Mouse (Mus musculus) intestine, embryonic 16.5 days (tissue): ENCODE data around the gene C2. TPM values are rescaled to one million over a fixed set of nuclear protein-coding genes. Genes with fewer than 3 reads are reported as not detected.

Source experiments
- ATAC-seq: fragments of 200-750 bp; cut with Nextera tagmentation; 2 replicates; pipeline ENCODE4 v1.8.0; 2017; ENCODE audit warnings: moderate TSS enrichment, moderate library complexity
- H3K27ac ChIP-seq: fragments of 300-500 bp; sonication (generic); 2 replicates; pipeline ENCODE4 v1.5.1; 2014; ENCODE audit warnings: mild to moderate bottlenecking, low read length
- H3K27me3 ChIP-seq: fragments of 300-500 bp; sonication (generic); replicated peaks from 2 replicates; pipeline ENCODE4 v1.6.1; 2014; ENCODE audit warnings: low read length, control low read depth, mixed read lengths; ENCODE audit not compliant: control insufficient read depth, insufficient read depth
- H3K36me3 ChIP-seq: fragments of 300-500 bp; sonication (generic); 2 replicates; pipeline ENCODE4 v1.6.1; 2014; ENCODE audit warnings: low read length, control low read depth; ENCODE audit not compliant: control insufficient read depth, insufficient read depth
- H3K4me1 ChIP-seq: fragments of 300-500 bp; sonication (generic); 2 replicates; pipeline ENCODE4 v1.6.1; 2014; ENCODE audit warnings: low read length, control low read depth, mixed read lengths; ENCODE audit not compliant: control insufficient read depth, insufficient read depth
- H3K4me2 ChIP-seq: fragments of 300-500 bp; sonication (generic); 2 replicates; pipeline ENCODE4 v1.6.1; 2014; ENCODE audit warnings: low read depth, low read length, control low read depth
- H3K4me3 ChIP-seq: fragments of 300-500 bp; sonication (generic); 2 replicates; pipeline ENCODE4 v1.5.1; 2014; ENCODE audit warnings: mild to moderate bottlenecking, low read length
- H3K9ac ChIP-seq: fragments of 300-500 bp; sonication (generic); 2 replicates; pipeline ENCODE4 v1.6.1; 2014; ENCODE audit warnings: low read depth, low read length
- H3K9me3 ChIP-seq: fragments of 300-500 bp; sonication (generic); 2 replicates; pipeline ENCODE4 v1.6.1; 2016; ENCODE audit warnings: low read length, control low read depth; ENCODE audit not compliant: control insufficient read depth
- WGBS: fragments of 180-500 bp; shearing (Covaris S2); extraction: QIAGEN DNeasy Blood & Tissue Kit; methylation state at CpG from one replicate; pipeline ENCODE4 v1.1.7; 2014; 5-methylcytosine and 5-hydroxymethylcytosine counted together
- polyA plus RNA-seq: library from polyadenylated mRNA; unstranded; fragments of >200 nt; fragmentation: Nextera tagmentation; extraction: Ambion mirVana; gene quantifications from 2 replicates; pipeline ENCODE4 v1.2.1, GENCODE M21; 2015

The C2 gene
- polyA plus RNA-seq, 1 experiment from 2014 or later = 26.5 TPM

- Histone ChIP-seq H3K27ac (peak overlapping the region; percentile 78; the same call in 1 of the 2 replicates), H3K9me3 (no peaks in the 10 kb centered on the region), H3K4me1 (peaks cover 18% of the 10 kb centered on the region), H3K36me3 (peaks cover 13% of the 10 kb centered on the region), H3K4me3 (peak overlapping the region; percentile 83), H3K4me2 (peak overlapping the region; percentile 89), H3K27me3 (no peaks in the 10 kb centered on the region), H3K9ac (peak overlapping the region; percentile 89)
- no peak for ATAC-seq
- 61% methylated on average over 8 of the region's 8 CpGs for WGBS
Observed at GRCm38 (mm10) chr17:34932287-34932686, 34.2 kb upstream of the C2 start.

GRCm38 (mm10) chr17:34931735-34932098, 33.7 kb upstream of the C2 start:
- Histone ChIP-seq H3K4me1 (peaks cover 18% of the 10 kb centered on the region), H3K27me3 (no peaks in the 10 kb centered on the region), H3K36me3 (peaks cover 13% of the 10 kb centered on the region), H3K27ac (peak overlapping the region; percentile 78), H3K4me3 (peak overlapping the region; percentile 83), H3K9ac (peak overlapping the region; percentile 89), H3K9me3 (no peaks in the 10 kb centered on the region), H3K4me2 (peak overlapping the region; percentile 89)
- WGBS = 8% methylated on average over 14 of the region's 14 CpGs
- peak; percentile 24 for ATAC-seq

- peak within 1 kb of the TSS; percentile 78 for H3K27ac ChIP-seq
- peak within 1 kb of the TSS; percentile 83 for H3K4me3 ChIP-seq
- peaks cover 18% of the 10 kb centered on the region for H3K4me1 ChIP-seq
- H3K4me2 ChIP-seq = peak within 1 kb of the TSS; percentile 89
- H3K27me3 ChIP-seq = no peaks in the 10 kb centered on the region
- peak within 1 kb of the TSS; percentile 89 for H3K9ac ChIP-seq
- ATAC-seq = peak; percentile 97
- WGBS = 0% methylated on average over 38 of the region's 38 CpGs
- peaks cover 13% of the 10 kb centered on the region for H3K36me3 ChIP-seq
- H3K9me3 ChIP-seq = no peaks in the 10 kb centered on the region
Observed at GRCm38 (mm10) chr17:34931061-34931734, 33.1 kb upstream of the C2 start, which contains the start of gene Neu1. TSS of gene Neu1 (plus strand) at chr17:34931253.

GRCm38 (mm10) chr17:34928841-34929240, 30.8 kb upstream of the C2 start:
- WGBS = 50% methylated on average over 4 of the region's 4 CpGs
- H3K4me3 ChIP-seq = no peak overlapping the region
- H3K27ac ChIP-seq = no peak overlapping the region
- no peak overlapping the region for H3K9ac ChIP-seq
- no peak overlapping the region for H3K4me2 ChIP-seq
- H3K9me3 ChIP-seq = no peaks in the 10 kb centered on the region
- H3K4me1 ChIP-seq = peaks cover 12% of the 10 kb centered on the region
- H3K36me3 ChIP-seq = peaks cover 5% of the 10 kb centered on the region; the same call in 1 of the 2 replicates
- ATAC-seq = no peak
- H3K27me3 ChIP-seq = no peaks in the 10 kb centered on the region

GRCm38 (mm10) chr17:34927306-34928019, 29.4 kb upstream of the C2 start:
- Histone ChIP-seq H3K9ac (no peak overlapping the region), H3K27me3 (no peaks in the 10 kb centered on the region)
- 84% methylated on average over 18 of the region's 18 CpGs for WGBS

GRCm38 (mm10) chr17:34924258-34924657, 26.2 kb upstream of the C2 start:
- no peaks in the 10 kb centered on the region for H3K4me1 ChIP-seq
- no peak for ATAC-seq
- no peaks in the 10 kb centered on the region for H3K27me3 ChIP-seq
- 73% methylated on average over 5 of the region's 5 CpGs for WGBS
- H3K36me3 ChIP-seq = no peaks in the 10 kb centered on the region
- H3K27ac ChIP-seq = no peak overlapping the region
- no peaks in the 10 kb centered on the region for H3K9me3 ChIP-seq
- H3K9ac ChIP-seq = no peak overlapping the region
- H3K4me2 ChIP-seq = no peak overlapping the region
- H3K4me3 ChIP-seq = no peak overlapping the region

More at GRCm38 (mm10) chr17:34927306-34928019, 29.4 kb upstream of the C2 start:
- H3K9me3 ChIP-seq = no peaks in the 10 kb centered on the region
- H3K4me1 ChIP-seq = peaks cover 7% of the 10 kb centered on the region
- H3K4me2 ChIP-seq = no peak overlapping the region
- ATAC-seq = no peak
- H3K36me3 ChIP-seq = no peaks in the 10 kb centered on the region; the same call in 1 of the 2 replicates
- H3K4me3 ChIP-seq = no peak overlapping the region
- H3K27ac ChIP-seq = no peak overlapping the region

- WGBS = 38% methylated on average over 6 of the region's 6 CpGs
Observed at GRCm38 (mm10) chr17:34922939-34923338, 24.9 kb upstream of the C2 start.

GRCm38 (mm10) chr17:34917188-34917587, 19.1 kb upstream of the C2 start:
- Histone ChIP-seq H3K9me3 (no peaks in the 10 kb centered on the region), H3K36me3 (peaks cover 7% of the 10 kb centered on the region; the same call in 1 of the 2 replicates), H3K27me3 (no peaks in the 10 kb centered on the region), H3K27ac (peak overlapping the region; percentile 43), H3K9ac (peak overlapping the region; percentile 17; the same call in 1 of the 2 replicates), H3K4me1 (peaks cover 14% of the 10 kb centered on the region; the same call in 1 of the 2 replicates), H3K4me3 (no peak overlapping the region), H3K4me2 (no peak overlapping the region)
- WGBS = 80% methylated on average over 9 of the region's 9 CpGs
- no peak for ATAC-seq

More at GRCm38 (mm10) chr17:34922939-34923338, 24.9 kb upstream of the C2 start:
- H3K9ac ChIP-seq = no peak overlapping the region
- 0 out of 2 replicates have a peak, but pooled peaks have one; percentile 21 for ATAC-seq
- H3K27me3 ChIP-seq = no peaks in the 10 kb centered on the region
- H3K4me2 ChIP-seq = no peak overlapping the region
- H3K4me1 ChIP-seq = no peaks in the 10 kb centered on the region
- no peak overlapping the region for H3K4me3 ChIP-seq
- no peaks in the 10 kb centered on the region for H3K9me3 ChIP-seq
- no peaks in the 10 kb centered on the region for H3K36me3 ChIP-seq
- H3K27ac ChIP-seq = no peak overlapping the region

- Histone ChIP-seq H3K4me1 (peaks cover 20% of the 10 kb centered on the region; the same call in 1 of the 2 replicates), H3K27me3 (no peaks in the 10 kb centered on the region), H3K4me3 (no peak overlapping the region), H3K9ac (no peak overlapping the region), H3K36me3 (peaks cover 12% of the 10 kb centered on the region), H3K4me2 (no peak overlapping the region), H3K27ac (no peak overlapping the region), H3K9me3 (no peaks in the 10 kb centered on the region)
- no peak for ATAC-seq
- 88% methylated on average over 5 of the region's 5 CpGs for WGBS
Observed at GRCm38 (mm10) chr17:34916316-34916715, 18.3 kb upstream of the C2 start.
